Mouse (Mus musculus) cerebellum, adult 2 months (tissue): ENCODE data around the gene Spag7.

ENCODE experiments used
- CTCF ChIP-seq: fragments of 200-500 bp; IDR thresholded peaks from 2 replicates; pipeline ENCODE4 v1.5.1; 2011; ENCODE audit warnings: low read depth, mild to moderate bottlenecking, control low read depth, low read length, moderate library complexity, borderline replicate concordance; ENCODE audit not compliant: insufficient read depth
- POLR2A ChIP-seq: fragments of 200-500 bp; IDR thresholded peaks from 2 replicates; pipeline ENCODE4 v1.6.1; 2011; ENCODE audit warnings: low read length, control low read depth, borderline replicate concordance; ENCODE audit not compliant: insufficient read depth

- TF ChIP-seq CTCF = no peak
- no peak for TF ChIP-seq POLR2A
These were observed 20.0 kb downstream of the Spag7 start for GRCm38 (mm10) chr11:70649185-70649734.
